In genomic region chr11:100970557-100970937, GRCm38 (mm10) we compare ENCODE assay signal across 8 mouse cellular contexts. TPM values are rescaled to one million over a fixed set of nuclear protein-coding genes. Genes with fewer than 3 reads are reported as not detected.
DNase-seq lines count a peak whose midpoint lies in the region; ATAC-seq and TF ChIP-seq lines count a peak whose summit lies in the region.

Gene Cavin1 (minus strand): TSS chr11:100970887.

- no peaks in the 10 kb centered on the region for H3K36me3 ChIP-seq in forebrain, embryonic 15.5 days
- H3K36me3 ChIP-seq in lung, embryonic 15.5 days: peaks cover 5% of the 10 kb centered on the region; the same call in 1 of the 2 replicates

- peaks cover 13% of the 10 kb centered on the region for H3K4me1 ChIP-seq in brown adipose tissue, adult 24 weeks (ENCODE audit: control insufficient read depth, insufficient read depth, insufficient read length, low read length)
- peaks cover 16% of the 10 kb centered on the region for H3K4me1 ChIP-seq in forebrain, embryonic 15.5 days
- peaks cover 38% of the 10 kb centered on the region for H3K4me1 ChIP-seq in lung, embryonic 15.5 days

- peak within 1 kb of the TSS; percentile 40 for H3K9ac ChIP-seq in forebrain, embryonic 15.5 days (replicated peaks)
- peak within 1 kb of the TSS; percentile 84 for H3K9ac ChIP-seq in lung, embryonic 15.5 days

- peak within 1 kb of the TSS; percentile 83 for H3K4me3 ChIP-seq in brown adipose tissue, adult 24 weeks (ENCODE audit: insufficient read depth, low read depth, low read length)
- H3K4me3 ChIP-seq in forebrain, embryonic 15.5 days: peak within 1 kb of the TSS; percentile 39
- peak within 1 kb of the TSS; percentile 59 for H3K4me3 ChIP-seq in layer of hippocampus, adult 2 months
- peak within 1 kb of the TSS; percentile 65 for H3K4me3 ChIP-seq in lung, embryonic 15.5 days

- peak; percentile 68 for DNase-seq in MN1 (ENCODE audit: low spot score)
- peak; percentile 99 for DNase-seq in heart, postnatal 25 days (ENCODE audit: low spot score)
- DNase-seq in layer of hippocampus, adult 2 months (ENCODE audit: low spot score in 2 of 2): peak; percentile 42 to 59
- peak; percentile 98 for DNase-seq in ovary, postnatal 14 days (ENCODE audit: low spot score)
- peak; percentile 84 for DNase-seq in yolk sac, embryonic 10.5 days (ENCODE audit: low spot score)

- intact Hi-C loops in heart, postnatal 25 days (cut with DNase I): no loop called here

- TF ChIP-seq CTCF in layer of hippocampus, adult 2 months (conservative IDR thresholded peaks at IDR 0.05): no peak

- ATAC-seq in forebrain, embryonic 15.5 days (replicated peaks): no peak
- ATAC-seq in lung, embryonic 15.5 days (ENCODE audit: borderline replicate concordance, extremely low read depth, low FRiP score, low TSS enrichment): peak; percentile 93

- H3K27me3 ChIP-seq in forebrain, embryonic 15.5 days: peaks cover 71% of the 10 kb centered on the region
- H3K27me3 ChIP-seq in lung, embryonic 15.5 days: 0 out of 2 replicates have a peak, but pooled peaks cover 5% of the 10 kb centered on the region

- H3K27ac ChIP-seq in brown adipose tissue, adult 24 weeks (replicated peaks; ENCODE audit: low read depth, low read length): peak within 1 kb of the TSS; percentile 96
- H3K27ac ChIP-seq in forebrain, embryonic 15.5 days (replicated peaks): no peak within 1 kb of the TSS
- peak within 1 kb of the TSS; percentile 71 for H3K27ac ChIP-seq in layer of hippocampus, adult 2 months
- H3K27ac ChIP-seq in lung, embryonic 15.5 days: peak within 1 kb of the TSS; percentile 95

- WGBS in forebrain, embryonic 15.5 days: 0% methylated on average over 20 of the region's 20 CpGs
- 0% methylated on average over 20 of the region's 20 CpGs for WGBS in lung, embryonic 15.5 days

- peak within 1 kb of the TSS; percentile 49 for H3K4me2 ChIP-seq in forebrain, embryonic 15.5 days (replicated peaks)
- H3K4me2 ChIP-seq in lung, embryonic 15.5 days: peak within 1 kb of the TSS; percentile 87

- no peaks in the 10 kb centered on the region for H3K9me3 ChIP-seq in forebrain, embryonic 15.5 days
- H3K9me3 ChIP-seq in lung, embryonic 15.5 days: no peaks in the 10 kb centered on the region

RNA-seq across cellular contexts. Expression of gene Cavin1, which starts in this region (rescaled TPM):
- polyA plus RNA-seq in brown adipose tissue, adult 24 weeks (2012; ENCODE audit: insufficient read depth, insufficient read length, missing spikeins): 242 and 279 TPM in 2 replicates
- 29.4 and 30.1 TPM in 2 replicates for polyA plus RNA-seq in forebrain, embryonic 15.5 days (2015; fragmentation: Nextera tagmentation; extraction: Ambion mirVana)
- 100 to 1,000 TPM; 275 to 277 TPM for total RNA-seq in heart, postnatal 25 days (2021)
- total RNA-seq in layer of hippocampus, adult 2 months (2021): 10 to 100 TPM; 14.3 to 16.3 TPM
- 392 and 425 TPM in 2 replicates for polyA plus RNA-seq in lung, embryonic 15.5 days (2015; fragmentation: Nextera tagmentation; extraction: Ambion mirVana)

Comparison
In these comparisons a context has a peak if more than half of its experiments do, and no peak if none do; other contexts are left out.
1. RNA of gene Cavin1 (total RNA-seq): 275 to 277 TPM in heart, postnatal 25 days; 14.3 to 16.3 TPM in layer of hippocampus, adult 2 months; every median in the first group is over 10 times any median in the second.
2. Peak in every context shown above with its lines, with median percentiles within 50 percentile points of each other: DNase-seq and H3K4me3 ChIP-seq.